Mouse (Mus musculus) lung, embryonic 16.5 days (tissue): ENCODE measurements around the gene Naa15. TPM values are rescaled to one million over a fixed set of nuclear protein-coding genes. Genes with fewer than 3 reads are reported as not detected.

Source experiments
- ATAC-seq: fragments of 200-750 bp; cut with Nextera tagmentation; 2 replicates; pipeline ENCODE4 v1.8.0; 2017; ENCODE audit warnings: low read depth, mild to moderate bottlenecking, moderate library complexity
- H3K27ac ChIP-seq: fragments of 300-500 bp; sonication (generic); 2 replicates; pipeline ENCODE4 v1.5.1; 2014; ENCODE audit warnings: mild to moderate bottlenecking, control low read depth, low read length
- H3K27me3 ChIP-seq: fragments of 300-500 bp; sonication (generic); 2 replicates; pipeline ENCODE4 v1.6.1; 2014; ENCODE audit warnings: low read depth, low read length, mixed read lengths; ENCODE audit not compliant: control insufficient read depth, insufficient read depth
- H3K36me3 ChIP-seq: fragments of 300-500 bp; sonication (generic); 2 replicates; pipeline ENCODE4 v1.6.1; 2014; ENCODE audit warnings: low read length; ENCODE audit not compliant: control insufficient read depth, insufficient read depth
- H3K4me1 ChIP-seq: fragments of 300-500 bp; sonication (generic); replicated peaks from 2 replicates; pipeline ENCODE4 v1.6.1; 2014; ENCODE audit warnings: low read length, mixed read lengths; ENCODE audit not compliant: control insufficient read depth, insufficient read depth
- H3K4me2 ChIP-seq: fragments of 300-500 bp; sonication (generic); 2 replicates; pipeline ENCODE4 v1.6.1; 2014; ENCODE audit warnings: low read depth, low read length, control low read depth
- H3K4me3 ChIP-seq: fragments of 300-500 bp; sonication (generic); 2 replicates; pipeline ENCODE4 v1.5.1; 2014; ENCODE audit warnings: mild to moderate bottlenecking, low read length, control low read depth
- H3K9ac ChIP-seq: fragments of 300-500 bp; sonication (generic); 2 replicates; pipeline ENCODE4 v1.6.1; 2014; ENCODE audit warnings: low read length, control low read depth
- H3K9me3 ChIP-seq: fragments of 300-500 bp; sonication (generic); 2 replicates; pipeline ENCODE4 v1.6.1; 2016; ENCODE audit warnings: low read length; ENCODE audit not compliant: control insufficient read depth
- WGBS: fragments of 180-500 bp; shearing (Covaris S2); extraction: QIAGEN DNeasy Blood & Tissue Kit; methylation state at CpG from one replicate; pipeline ENCODE4 v1.1.7; 2014; 5-methylcytosine and 5-hydroxymethylcytosine counted together
- polyA plus RNA-seq: library from polyadenylated mRNA; unstranded; fragments of >200 nt; fragmentation: Nextera tagmentation; extraction: Ambion mirVana; gene quantifications from 2 replicates; pipeline ENCODE4 v1.2.1, GENCODE M21; 2015

Naa15 gene
- polyA plus RNA-seq, 1 experiment from 2014 or later, result 30.0 TPM

DNA sequence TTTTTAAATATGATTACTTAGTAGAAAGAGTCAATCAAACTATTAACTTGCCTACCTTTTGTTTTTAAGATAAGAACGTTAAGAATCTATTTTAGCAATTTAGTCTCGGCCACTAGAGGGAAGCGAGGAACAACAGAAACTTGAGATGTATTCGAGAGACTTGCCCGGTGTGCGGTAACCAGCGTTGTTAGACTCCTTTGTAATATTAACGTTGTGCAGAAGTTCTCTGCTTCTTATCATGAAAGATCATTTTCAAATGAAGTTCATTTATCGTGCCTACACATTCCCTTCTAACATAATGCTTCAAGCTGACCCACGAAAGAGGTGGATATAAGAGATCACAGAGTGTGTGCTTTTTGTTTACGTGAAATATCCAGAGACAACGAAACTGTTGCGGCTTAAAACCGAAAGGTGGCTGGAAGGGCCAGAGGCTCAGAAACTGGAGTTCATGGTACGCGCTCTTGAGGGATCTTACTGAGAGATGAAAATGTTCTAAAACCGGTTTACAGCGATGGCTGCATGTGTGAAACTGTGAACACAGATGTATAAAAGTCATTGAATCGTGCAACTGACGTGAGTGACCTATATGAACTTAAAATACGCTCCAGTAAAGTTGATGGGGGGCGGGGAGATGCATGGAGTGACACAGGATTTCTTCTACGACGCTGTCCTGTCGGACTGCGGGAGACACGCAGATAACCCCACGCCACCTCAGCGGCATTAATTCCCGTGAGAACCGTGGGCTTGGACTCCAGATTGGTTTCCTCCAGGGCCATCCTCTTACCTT, 36.9 kb upstream of the Naa15 start:
- H3K9me3 ChIP-seq, result no peaks in the 10 kb centered on the region
- H3K27ac ChIP-seq, result 0 out of 2 replicates have a peak overlapping the region, but pooled peaks have one; percentile 6
- H3K36me3 ChIP-seq, result no peaks in the 10 kb centered on the region
- peak overlapping the region; percentile 64 for H3K9ac ChIP-seq
- H3K4me2 ChIP-seq, result peak overlapping the region; percentile 70
- ATAC-seq, result peak; percentile 65
- 16% methylated on average over 31 of the region's 31 CpGs for WGBS
- H3K4me1 ChIP-seq, result 0 out of 2 replicates have a peak, but pooled peaks cover 3% of the 10 kb centered on the region
- H3K27me3 ChIP-seq, result no peaks in the 10 kb centered on the region
- H3K4me3 ChIP-seq, result peak overlapping the region; percentile 56

GRCm38 (mm10) chr3:51378665-51378946, 36.3 kb upstream of the Naa15 start:
- Histone ChIP-seq H3K4me1 (0 out of 2 replicates have a peak, but pooled peaks cover 3% of the 10 kb centered on the region), H3K9ac (peak overlapping the region; percentile 64), H3K4me2 (peak overlapping the region; percentile 70), H3K36me3 (no peaks in the 10 kb centered on the region), H3K4me3 (peak overlapping the region; percentile 56), H3K27me3 (no peaks in the 10 kb centered on the region), H3K9me3 (no peaks in the 10 kb centered on the region), H3K27ac (no peak overlapping the region)
- no peak for ATAC-seq
- WGBS, result 71% methylated on average over 3 of the region's 3 CpGs

DNA sequence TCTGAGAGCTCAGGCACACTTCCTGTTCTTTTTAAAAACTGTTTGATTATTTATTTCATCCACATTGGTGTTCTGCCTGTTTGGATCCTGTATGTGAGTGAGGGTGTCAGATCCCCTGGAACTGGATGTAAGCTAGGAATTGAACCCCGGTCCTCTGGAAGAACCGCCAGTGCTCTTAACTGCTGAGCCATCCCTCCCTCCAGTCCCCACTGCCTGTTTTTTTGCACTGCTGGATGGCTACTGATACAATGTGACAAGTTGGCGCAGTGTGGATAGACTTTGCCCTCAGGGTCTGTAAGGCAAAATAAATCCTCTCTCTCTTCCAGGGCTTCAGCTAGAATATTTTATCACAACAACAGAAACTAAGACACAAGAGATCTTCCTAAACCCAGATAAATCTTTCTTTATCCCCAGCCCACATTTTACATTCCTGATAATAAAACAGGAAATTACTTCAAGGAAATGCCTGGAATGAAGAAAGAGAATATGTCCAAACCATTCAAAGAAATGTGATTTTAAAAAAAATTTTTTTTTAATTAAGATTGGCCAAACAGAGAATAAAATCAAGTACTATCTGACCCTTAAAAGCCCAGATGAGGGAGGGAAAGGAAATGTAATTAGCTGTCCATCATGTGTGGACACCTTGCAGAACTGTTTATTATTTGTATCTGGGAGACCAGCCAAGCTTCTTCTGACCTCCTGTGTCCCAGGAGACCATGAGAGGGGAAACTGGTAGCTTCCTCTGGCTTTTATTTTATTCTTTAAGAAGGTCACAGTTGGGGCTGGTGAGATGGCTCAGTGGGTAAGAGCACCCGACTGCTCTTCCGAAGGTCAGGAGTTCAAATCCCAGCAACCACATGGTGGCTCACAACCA, 34.9 kb upstream of the Naa15 start:
- H3K4me2 ChIP-seq, result no peak overlapping the region
- no peak overlapping the region for H3K4me3 ChIP-seq
- peak; percentile 64 for ATAC-seq
- no peak overlapping the region for H3K27ac ChIP-seq
- no peak overlapping the region for H3K9ac ChIP-seq
- H3K9me3 ChIP-seq, result no peaks in the 10 kb centered on the region
- 0 out of 2 replicates have a peak, but pooled peaks cover 3% of the 10 kb centered on the region for H3K4me1 ChIP-seq
- H3K27me3 ChIP-seq, result no peaks in the 10 kb centered on the region
- no peaks in the 10 kb centered on the region for H3K36me3 ChIP-seq
- WGBS, result 62% methylated on average over 5 of the region's 5 CpGs

DNA sequence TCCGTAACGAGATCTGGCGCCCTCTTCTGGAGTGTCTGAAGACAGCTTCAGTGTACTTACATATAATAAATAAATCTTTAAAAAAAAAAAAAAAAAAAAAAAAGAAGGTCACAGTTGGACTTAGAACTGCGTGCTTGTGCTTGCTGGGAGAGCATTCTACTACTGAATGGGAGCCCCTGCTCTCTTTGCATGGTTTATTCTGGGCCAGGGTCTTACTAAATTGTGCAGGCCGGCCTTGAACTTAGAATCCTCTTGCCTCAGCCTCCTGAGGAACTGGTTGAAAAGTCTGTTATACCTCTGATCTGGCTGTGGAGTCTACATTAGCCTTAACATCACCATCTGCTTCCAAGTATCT, 34.3 kb upstream of the Naa15 start:
- Histone ChIP-seq H3K27me3 (no peaks in the 10 kb centered on the region), H3K4me1 (0 out of 2 replicates have a peak, but pooled peaks cover 3% of the 10 kb centered on the region), H3K27ac (no peak overlapping the region), H3K9ac (no peak overlapping the region), H3K4me3 (no peak overlapping the region), H3K9me3 (no peaks in the 10 kb centered on the region), H3K36me3 (no peaks in the 10 kb centered on the region), H3K4me2 (no peak overlapping the region)
- ATAC-seq, result peak; percentile 13; the same call in 1 of the 2 replicates
- 63% methylated on average over 2 of the region's 5 CpGs for WGBS

DNA sequence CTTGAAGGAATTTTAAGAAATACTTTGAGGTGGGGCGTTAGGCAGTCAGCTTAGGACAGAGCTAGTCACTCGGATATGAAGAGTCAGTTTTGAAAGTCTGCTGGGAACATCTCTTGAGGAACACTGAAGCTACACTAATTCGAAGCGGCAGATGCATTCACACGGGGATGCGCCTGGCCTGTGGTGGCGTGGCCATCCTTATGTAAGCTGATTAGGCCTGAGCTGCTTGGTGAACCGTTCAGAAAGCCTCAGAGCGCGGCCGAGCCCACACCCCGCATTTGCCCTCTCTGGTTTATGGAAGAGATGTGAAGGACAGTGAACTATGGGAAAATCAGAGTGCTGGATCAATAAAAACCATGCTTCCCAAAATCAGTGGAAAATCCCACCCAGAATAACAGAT, 31.5 kb upstream of the Naa15 start:
- 76% methylated on average over 12 of the region's 12 CpGs for WGBS
- no peak for ATAC-seq
- 0 out of 2 replicates have a peak, but pooled peaks cover 3% of the 10 kb centered on the region for H3K4me1 ChIP-seq
- H3K9ac ChIP-seq, result no peak overlapping the region
- no peak overlapping the region for H3K27ac ChIP-seq
- no peak overlapping the region for H3K4me2 ChIP-seq
- no peaks in the 10 kb centered on the region for H3K9me3 ChIP-seq
- no peak overlapping the region for H3K4me3 ChIP-seq
- H3K36me3 ChIP-seq, result no peaks in the 10 kb centered on the region
- H3K27me3 ChIP-seq, result no peaks in the 10 kb centered on the region; the same call in 1 of the 2 replicates

DNA sequence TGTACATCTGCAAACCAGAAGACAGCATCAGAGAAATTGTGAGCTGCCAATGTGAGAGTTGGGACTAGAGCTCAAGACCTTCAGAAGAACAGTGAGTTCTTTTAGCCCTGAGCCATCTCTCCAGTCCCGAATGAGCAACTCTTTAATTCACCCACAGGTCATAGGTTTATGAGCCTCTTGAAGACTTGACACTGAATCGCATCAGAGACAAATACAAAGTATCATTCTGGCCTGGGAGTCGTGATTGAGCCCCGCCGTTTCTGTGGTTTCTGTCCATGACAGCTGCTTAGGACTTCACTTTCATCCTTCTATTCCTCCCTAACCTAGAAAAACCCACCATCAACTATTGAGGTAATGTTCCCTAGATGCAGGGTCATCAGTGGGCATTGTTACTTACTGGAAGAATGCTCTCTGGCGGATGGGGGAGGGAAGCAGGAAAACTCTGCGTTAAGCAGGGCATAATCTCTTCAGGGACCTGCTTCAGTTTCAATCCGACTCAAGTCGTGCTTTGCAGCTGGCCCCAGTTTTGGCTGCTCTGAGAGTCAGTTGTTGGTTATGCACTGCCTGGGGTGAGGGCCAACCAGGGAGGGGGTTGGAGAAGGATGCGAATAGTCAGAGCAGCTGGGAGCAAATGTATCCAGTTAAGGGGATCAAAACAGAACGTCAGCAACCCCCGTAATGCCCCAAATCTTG, 28.4 kb upstream of the Naa15 start:
- H3K4me2 ChIP-seq, result no peak overlapping the region
- no peak overlapping the region for H3K4me3 ChIP-seq
- H3K36me3 ChIP-seq, result no peaks in the 10 kb centered on the region
- H3K27me3 ChIP-seq, result no peaks in the 10 kb centered on the region; the same call in 1 of the 2 replicates
- H3K4me1 ChIP-seq, result peaks cover 4% of the 10 kb centered on the region; the same call in 1 of the 2 replicates
- H3K9me3 ChIP-seq, result no peaks in the 10 kb centered on the region
- no peak overlapping the region for H3K9ac ChIP-seq
- H3K27ac ChIP-seq, result no peak overlapping the region
- 48% methylated on average over 12 of the region's 12 CpGs for WGBS
- ATAC-seq, result no peak

DNA sequence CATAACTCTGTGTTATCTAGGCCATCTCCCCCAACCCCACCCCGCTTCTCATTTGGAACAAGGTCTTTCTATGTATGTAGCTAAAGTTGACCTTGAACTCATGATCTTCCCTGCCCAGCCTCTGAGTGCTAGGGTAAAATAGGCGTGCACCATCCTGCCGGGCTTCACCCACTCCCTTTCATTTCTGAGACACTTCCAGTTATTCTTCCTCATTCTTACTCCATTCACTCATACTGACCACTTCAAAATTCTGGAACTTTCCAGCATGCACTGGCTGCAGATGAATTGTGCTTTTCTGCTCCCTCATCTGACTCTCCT, 27.9 kb upstream of the Naa15 start:
- Histone ChIP-seq H3K27me3 (no peaks in the 10 kb centered on the region; the same call in 1 of the 2 replicates), H3K4me2 (no peak overlapping the region), H3K4me3 (no peak overlapping the region), H3K36me3 (no peaks in the 10 kb centered on the region), H3K9me3 (no peaks in the 10 kb centered on the region), H3K4me1 (peaks cover 4% of the 10 kb centered on the region; the same call in 1 of the 2 replicates), H3K9ac (no peak overlapping the region), H3K27ac (no peak overlapping the region)
- no peak for ATAC-seq
- WGBS, result 69% methylated on average over 3 of the region's 3 CpGs

- peaks cover 4% of the 10 kb centered on the region; the same call in 1 of the 2 replicates for H3K4me1 ChIP-seq
- no peaks in the 10 kb centered on the region for H3K9me3 ChIP-seq
- H3K4me3 ChIP-seq, result no peak overlapping the region
- WGBS, result 54% methylated on average over 8 of the region's 8 CpGs
- no peaks in the 10 kb centered on the region for H3K36me3 ChIP-seq
- no peak overlapping the region for H3K4me2 ChIP-seq
- ATAC-seq, result no peak
- no peak overlapping the region for H3K27ac ChIP-seq
- H3K9ac ChIP-seq, result no peak overlapping the region
- no peaks in the 10 kb centered on the region; the same call in 1 of the 2 replicates for H3K27me3 ChIP-seq
These were observed 27.0 kb upstream of the Naa15 start for GRCm38 (mm10) chr3:51387868-51388381.
